Mouse (Mus musculus): ENCODE measurements at regions not wholly inside any gene's neighbourhood (a gene's known extent, or its start where the extent isn't known, plus 50 kb on each side); places are given as distances from the start of the nearest gene placed in this dataset.
A peak's percentile ranks its signal among the peaks of the same experiment; 100 is the strongest.

- peak; percentile 19 to 64 for DNase-seq
Measured at GRCm38 (mm10) chr1:48866926-48867325, 1974.3 kb upstream of the Slc39a10 start.

GRCm38 (mm10) chr1:48881373-48881772 lies 1988.7 kb upstream of the Slc39a10 start:
- DNase-seq, result no peak

- DNase-seq, result no peak
Measured at GRCm38 (mm10) chr1:48893571-48893970, 2000.9 kb upstream of the Slc39a10 start.

- peak; percentile 88 to 90 for DNase-seq
Measured at GRCm38 (mm10) chr1:48916419-48916818, 1984.0 kb upstream of the Tmeff2 start.

- DNase-seq, result no peak
Measured at GRCm38 (mm10) chr1:48943126-48943525, 1957.3 kb upstream of the Tmeff2 start.

GRCm38 (mm10) chr1:48943826-48944225 lies 1956.6 kb upstream of the Tmeff2 start:
- no peak for DNase-seq
